Mouse (Mus musculus): ENCODE measurements around the gene Pigyl. TPM values are rescaled to one million over a fixed set of nuclear protein-coding genes. Genes with fewer than 3 reads are reported as not detected.
"Not testable (repeated sequence)": the region's sequence is repeated elsewhere in the genome, so short reads cannot be mapped to it uniquely, and the experiment has no call there.

The Pigyl gene
- polyA plus RNA-seq, 1 experiment: 5.2 TPM

- no peaks in the 10 kb centered on the region; the same call in 1 of the 2 replicates for H3K27me3 ChIP-seq (ENCODE audit: control insufficient read depth)
- H3K4me3 ChIP-seq (replicated peaks): peak overlapping the region; percentile 83
- peaks cover 15% of the 10 kb centered on the region for H3K9me3 ChIP-seq (ENCODE audit: control insufficient read depth, low read length)
- peaks cover 37% of the 10 kb centered on the region for H3K36me3 ChIP-seq (ENCODE audit: control insufficient read depth)
- TF ChIP-seq GATA1 (IDR thresholded peaks at IDR 0.05; ENCODE audit: low read length): no peak
- no peak for TF ChIP-seq TAL1 (IDR thresholded peaks at IDR 0.05; ENCODE audit: low read length)
- H3K4me1 ChIP-seq (ENCODE audit: control insufficient read depth): peaks cover 70% of the 10 kb centered on the region
Measured at GRCm38 (mm10) chr9:22136765-22137547, 19.7 kb upstream of the Pigyl start.

GRCm38 (mm10) chr9:22138480-22138879, 18.2 kb upstream of the Pigyl start:
- no peak overlapping the region for H3K4me3 ChIP-seq (replicated peaks)
- no peak for TF ChIP-seq GATA1 (IDR thresholded peaks at IDR 0.05; ENCODE audit: low read length)
- H3K36me3 ChIP-seq (ENCODE audit: control insufficient read depth): peaks cover 22% of the 10 kb centered on the region
- H3K27me3 ChIP-seq (ENCODE audit: control insufficient read depth): no peaks in the 10 kb centered on the region; the same call in 1 of the 2 replicates
- H3K4me1 ChIP-seq (ENCODE audit: control insufficient read depth): peaks cover 59% of the 10 kb centered on the region
- H3K9me3 ChIP-seq (ENCODE audit: control insufficient read depth, low read length): peaks cover 9% of the 10 kb centered on the region

GRCm38 (mm10) chr9:22139746-22140145, 16.9 kb upstream of the Pigyl start:
- H3K4me1 ChIP-seq (ENCODE audit: control insufficient read depth): peaks cover 47% of the 10 kb centered on the region
- H3K9me3 ChIP-seq (ENCODE audit: control insufficient read depth, low read length): peaks cover 7% of the 10 kb centered on the region; the same call in 1 of the 2 replicates
- H3K27me3 ChIP-seq (ENCODE audit: control insufficient read depth): no peaks in the 10 kb centered on the region
- TF ChIP-seq GATA1 (IDR thresholded peaks at IDR 0.05; ENCODE audit: low read length) (no peak), TAL1 (IDR thresholded peaks at IDR 0.05; ENCODE audit: low read length) (no peak)
- no peak overlapping the region for H3K4me3 ChIP-seq (replicated peaks)
- peaks cover 9% of the 10 kb centered on the region for H3K36me3 ChIP-seq (ENCODE audit: control insufficient read depth)

DNA sequence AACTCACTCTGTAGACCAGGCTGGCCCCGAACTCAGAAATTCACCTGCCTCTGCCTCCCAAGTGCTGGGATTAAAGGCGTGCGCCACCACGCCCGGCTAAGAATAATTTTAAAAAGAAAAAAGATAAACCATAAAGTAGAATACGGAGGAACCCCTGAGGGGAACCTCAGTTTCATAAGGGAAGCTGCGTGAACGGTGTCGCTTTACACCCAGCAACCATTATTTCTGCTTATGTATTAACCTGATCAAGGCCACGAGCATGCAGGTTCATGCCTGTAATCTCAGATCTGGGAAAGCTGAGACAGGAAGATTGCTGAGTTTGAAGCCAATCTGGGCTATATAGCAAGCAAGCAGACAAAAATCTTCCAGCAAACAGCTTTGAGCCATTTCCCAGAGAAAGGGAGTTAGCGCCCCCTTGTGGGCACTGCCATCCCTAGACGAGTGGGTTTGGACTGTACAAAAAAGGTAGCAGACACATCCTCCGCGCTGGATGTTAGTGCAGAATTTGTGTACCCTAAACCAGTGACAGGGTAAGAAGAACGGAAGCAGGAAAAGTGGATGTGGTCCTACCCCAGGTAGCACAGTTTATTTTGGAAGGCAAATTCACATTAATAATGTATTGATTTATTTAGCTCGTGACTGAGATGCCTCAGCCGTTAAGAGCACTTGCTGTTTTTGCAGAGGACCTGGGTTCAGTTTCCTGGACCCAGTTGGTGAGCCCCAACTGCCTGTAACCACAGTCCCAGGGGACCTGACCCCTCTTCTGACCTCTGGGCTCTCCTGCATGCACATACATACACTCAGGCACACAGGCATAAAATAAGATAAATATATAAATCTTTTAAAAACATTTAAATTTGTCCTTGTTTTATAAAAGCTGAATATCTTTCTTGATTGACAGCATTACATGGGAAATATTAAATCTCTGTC, 13.3 kb upstream of the Pigyl start:
- H3K36me3 ChIP-seq (ENCODE audit: control insufficient read depth): peaks cover 3% of the 10 kb centered on the region; the same call in 1 of the 2 replicates
- H3K4me1 ChIP-seq (ENCODE audit: control insufficient read depth): peaks cover 12% of the 10 kb centered on the region
- H3K9me3 ChIP-seq (ENCODE audit: control insufficient read depth, low read length): peaks cover 7% of the 10 kb centered on the region; the same call in 1 of the 2 replicates
- H3K4me3 ChIP-seq (replicated peaks): no peak overlapping the region
- H3K27me3 ChIP-seq (ENCODE audit: control insufficient read depth): 0 out of 2 replicates have a peak, but pooled peaks cover 4% of the 10 kb centered on the region
- TF ChIP-seq TAL1 (IDR thresholded peaks at IDR 0.05; ENCODE audit: low read length) (no peak), GATA1 (IDR thresholded peaks at IDR 0.05; ENCODE audit: low read length) (no peak)

- Histone ChIP-seq H3K4me3 (replicated peaks) (no peak overlapping the region), H3K36me3 (ENCODE audit: control insufficient read depth) (no peaks in the 10 kb centered on the region), H3K4me1 (ENCODE audit: control insufficient read depth) (peaks cover 10% of the 10 kb centered on the region), H3K27me3 (ENCODE audit: control insufficient read depth) (0 out of 2 replicates have a peak, but pooled peaks cover 4% of the 10 kb centered on the region), H3K9me3 (ENCODE audit: control insufficient read depth, low read length) (peaks cover 3% of the 10 kb centered on the region; the same call in 1 of the 2 replicates)
- TF ChIP-seq GATA1 (IDR thresholded peaks at IDR 0.05; ENCODE audit: low read length): no peak
Measured at GRCm38 (mm10) chr9:22144304-22144965, 12.2 kb upstream of the Pigyl start.

DNA sequence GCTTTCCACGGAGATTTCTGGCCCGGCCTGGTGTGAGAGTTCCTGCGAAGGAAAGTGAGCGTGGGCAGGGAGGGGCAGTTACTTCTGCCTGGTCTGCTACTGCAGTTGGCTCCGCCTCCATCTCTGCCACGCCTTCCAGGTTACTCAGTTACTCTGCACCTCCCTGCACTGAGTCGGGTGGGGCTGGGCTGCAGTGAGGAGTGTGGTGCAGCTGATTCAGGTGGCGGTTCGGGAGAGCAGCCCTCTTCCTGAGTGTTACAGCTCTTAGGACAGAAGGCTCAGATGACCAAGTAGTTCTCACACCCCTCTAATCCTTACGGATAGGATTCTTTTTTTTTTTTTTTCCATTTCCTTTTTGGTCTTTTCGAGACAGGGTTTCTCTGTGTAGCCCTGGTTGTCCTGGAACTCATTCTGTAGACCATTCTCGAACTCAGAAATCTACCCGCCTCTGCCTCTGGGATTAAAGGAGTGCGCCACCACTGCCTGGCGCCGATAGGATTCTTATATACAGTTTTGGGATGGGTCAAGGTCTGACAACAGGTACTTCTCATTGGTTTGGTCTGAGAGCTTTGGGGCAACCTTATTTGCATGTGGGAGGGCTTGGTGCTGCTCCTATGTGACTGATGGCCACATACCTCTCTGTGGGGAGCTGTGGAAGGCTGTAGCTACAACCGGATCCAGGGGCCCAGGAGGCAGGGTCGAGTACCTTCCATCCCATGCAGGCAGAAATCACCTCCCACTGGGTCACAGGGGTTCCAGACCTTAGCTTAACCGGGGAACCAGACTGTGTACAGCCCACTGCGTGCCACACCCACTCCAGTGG, 7.0 kb upstream of the Pigyl start:
- no peak overlapping the region for H3K4me3 ChIP-seq (replicated peaks)
- H3K27me3 ChIP-seq (ENCODE audit: control insufficient read depth): peaks cover 9% of the 10 kb centered on the region
- no peaks in the 10 kb centered on the region for H3K36me3 ChIP-seq (ENCODE audit: control insufficient read depth)
- no peaks in the 10 kb centered on the region for H3K9me3 ChIP-seq (ENCODE audit: control insufficient read depth, low read length)
- H3K4me1 ChIP-seq (ENCODE audit: control insufficient read depth): peaks cover 11% of the 10 kb centered on the region
- TF ChIP-seq GATA1 (IDR thresholded peaks at IDR 0.05; ENCODE audit: low read length): no peak
- no peak for TF ChIP-seq TAL1 (IDR thresholded peaks at IDR 0.05; ENCODE audit: low read length)

DNA sequence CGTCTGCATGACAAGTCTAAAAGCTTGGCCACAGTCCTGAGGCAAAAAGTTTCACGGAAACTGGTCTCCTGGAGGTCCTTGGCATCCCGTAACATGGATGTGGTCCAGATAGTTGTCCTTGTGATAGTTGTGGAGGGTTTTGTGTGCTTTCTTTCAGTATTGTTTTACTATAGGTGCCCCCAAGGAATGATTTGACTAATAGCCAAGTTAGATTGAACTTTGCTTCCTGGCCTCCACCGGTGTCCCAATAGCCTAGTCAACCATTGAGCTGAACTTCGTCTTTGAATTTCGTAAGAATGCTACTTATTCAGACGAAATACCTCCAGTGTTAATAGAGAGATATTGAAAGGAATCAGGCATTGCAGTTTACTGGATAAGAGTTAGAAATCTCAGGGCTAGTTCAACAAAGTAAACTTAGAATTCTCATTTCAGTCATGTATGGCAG, 6.4 kb upstream of the Pigyl start:
- not testable (repeated sequence) for H3K4me3 ChIP-seq (replicated peaks); H3K27me3 ChIP-seq (ENCODE audit: control insufficient read depth); H3K9me3 ChIP-seq (ENCODE audit: control insufficient read depth, low read length); H3K36me3 ChIP-seq (ENCODE audit: control insufficient read depth)
- H3K4me1 ChIP-seq (ENCODE audit: control insufficient read depth): peaks cover 11% of the 10 kb centered on the region

DNA sequence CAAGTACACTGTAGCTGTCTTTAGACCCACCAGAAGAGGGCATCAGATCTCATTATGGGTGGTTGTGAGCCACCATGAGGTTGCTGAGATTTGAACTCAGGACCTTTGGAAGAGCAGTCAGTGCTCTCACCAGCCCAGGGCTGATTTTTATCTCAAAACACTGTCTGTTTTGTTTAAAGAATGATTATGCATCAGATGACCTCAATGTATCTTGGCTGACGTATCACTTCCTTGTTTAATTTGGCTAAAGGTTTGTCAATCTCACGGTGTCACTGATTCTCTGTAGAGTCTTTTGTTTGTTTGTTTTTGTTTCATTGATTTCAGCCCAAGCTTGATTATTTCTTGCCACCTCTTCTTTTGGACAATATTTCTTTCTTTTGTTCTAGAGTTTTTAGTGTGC, 5.7 kb upstream of the Pigyl start:
- Histone ChIP-seq H3K27me3 (ENCODE audit: control insufficient read depth) (peaks cover 9% of the 10 kb centered on the region), H3K36me3 (ENCODE audit: control insufficient read depth) (no peaks in the 10 kb centered on the region), H3K9me3 (ENCODE audit: control insufficient read depth, low read length) (no peaks in the 10 kb centered on the region), H3K4me3 (replicated peaks) (no peak overlapping the region), H3K4me1 (ENCODE audit: control insufficient read depth) (peaks cover 15% of the 10 kb centered on the region)
- TF ChIP-seq GATA1 (IDR thresholded peaks at IDR 0.05; ENCODE audit: low read length) (no peak), TAL1 (IDR thresholded peaks at IDR 0.05; ENCODE audit: low read length) (no peak)

Data from erythroblast, embryonic 14.5 days (primary cell).